Mouse (Mus musculus) MEL (cell line): ENCODE data around the gene Guf1. TPM values are rescaled to one million over a fixed set of nuclear protein-coding genes. Genes with fewer than 3 reads are reported as not detected.

Experiments
- DNase-seq: peaks from one replicate; pipeline ENCODE4 v3.0.0; 2011; ENCODE audit warnings: low read depth, low spot score
- H3K27ac ChIP-seq: 2 replicates; pipeline ENCODE4 v1.5.1; 2012; ENCODE audit warnings: low read depth, mild to moderate bottlenecking, control low read depth, low read length, moderate library complexity; ENCODE audit not compliant: control insufficient read depth
- H3K27me3 ChIP-seq, 2 experiments: fragments of 150-350 bp in 1 of 2; sonication (generic) in 1 of 2; 2 replicates each; pipeline ENCODE4 v1.6.1; 2012; ENCODE audit warnings: low read length in 2 of 2, mild to moderate bottlenecking in 2 of 2, improper control_type of control experiment in 1 of 2, moderate library complexity in 1 of 2; ENCODE audit not compliant: insufficient read depth in 2 of 2, control insufficient read depth in 1 of 2
- H3K36me3 ChIP-seq, 2 experiments: 2 replicates each; pipeline ENCODE4 v1.6.1; 2012 to 2014; ENCODE audit warnings: low read length in 2 of 2, improper control_type of control experiment in 1 of 2, inconsistent platforms in 1 of 2, mild to moderate bottlenecking in 1 of 2; ENCODE audit not compliant: insufficient read depth in 2 of 2, control insufficient read depth in 1 of 2
- H3K4me1 ChIP-seq, 2 experiments: fragments of 150-350 bp in 1 of 2; sonication (generic) in 1 of 2; 2 replicates each; pipeline ENCODE4 v1.6.1; 2012; ENCODE audit warnings: low read length in 2 of 2, improper control_type of control experiment in 1 of 2, mild to moderate bottlenecking in 1 of 2; ENCODE audit not compliant: insufficient read depth in 2 of 2, control insufficient read depth in 1 of 2
- H3K4me3 ChIP-seq, 2 experiments: fragments of 150-350 bp in 1 of 2; sonication (generic) in 1 of 2; 2 replicates each; pipeline ENCODE4 v1.5.1; 2012; ENCODE audit warnings: low read depth in 2 of 2, low read length in 2 of 2, mild to moderate bottlenecking in 2 of 2, moderate library complexity in 2 of 2, control low read depth in 1 of 2, improper control_type of control experiment in 1 of 2; ENCODE audit not compliant: control insufficient read depth in 1 of 2, insufficient read depth in 1 of 2
- H3K79me2 ChIP-seq: 2 replicates; pipeline ENCODE4 v1.6.1; 2012; ENCODE audit warnings: mild to moderate bottlenecking, low read length, moderate library complexity; ENCODE audit not compliant: control insufficient read depth, poor library complexity, insufficient read depth
- H3K9ac ChIP-seq: 2 replicates; pipeline ENCODE4 v1.6.1; 2012; ENCODE audit warnings: low read depth, mild to moderate bottlenecking, control low read depth, low read length, moderate library complexity; ENCODE audit not compliant: control insufficient read depth, poor library complexity, severe bottlenecking
- H3K9me3 ChIP-seq: fragments of 150-350 bp; sonication (generic); replicated peaks from 2 replicates; pipeline ENCODE4 v1.6.1; 2012; ENCODE audit warnings: mild to moderate bottlenecking, low read length, improper control_type of control experiment, moderate library complexity; ENCODE audit not compliant: insufficient read depth
- BHLHE40 ChIP-seq: IDR thresholded peaks from 2 replicates; pipeline ENCODE4 v1.6.1; 2012; ENCODE audit warnings: low read depth, mild to moderate bottlenecking, inconsistent platforms, low read length, improper control_type of control experiment, borderline replicate concordance
- CHD1 ChIP-seq: IDR thresholded peaks from 2 replicates; pipeline ENCODE4 v1.6.1; 2012; ENCODE audit warnings: low read depth, mild to moderate bottlenecking, inconsistent platforms, low read length, improper control_type of control experiment
- CHD2 ChIP-seq: IDR thresholded peaks from 2 replicates; pipeline ENCODE4 v1.6.1; 2011; ENCODE audit warnings: low read length, improper control_type of control experiment
- E2F4 ChIP-seq: IDR thresholded peaks from 2 replicates; pipeline ENCODE4 v1.6.1; 2011; ENCODE audit warnings: low read depth, low read length, improper control_type of control experiment, borderline replicate concordance
- EP300 ChIP-seq, 2 experiments: IDR thresholded peaks; 2 replicates each; pipeline ENCODE4 v1.6.1; 2011; ENCODE audit warnings: improper control_type of control experiment in 2 of 2, low read length in 2 of 2, low read depth in 1 of 2, mild to moderate bottlenecking in 1 of 2
- HCFC1 ChIP-seq: IDR thresholded peaks from 2 replicates; pipeline ENCODE4 v1.6.1; 2012; ENCODE audit warnings: low read depth, mild to moderate bottlenecking, inconsistent platforms, low read length, improper control_type of control experiment, moderate library complexity
- MAFK ChIP-seq: IDR thresholded peaks from 2 replicates; pipeline ENCODE4 v1.6.1; 2011; ENCODE audit warnings: low read depth, mild to moderate bottlenecking, low read length, improper control_type of control experiment, borderline replicate concordance
- MEF2A ChIP-seq: IDR thresholded peaks from 2 replicates; pipeline ENCODE4 v1.6.1; 2014; ENCODE audit warnings: low read depth, mild to moderate bottlenecking, inconsistent platforms, low read length, improper control_type of control experiment; ENCODE audit not compliant: poor library complexity, insufficient replicate concordance, severe bottlenecking; ENCODE audit errors: extremely low read depth
- MXI1 ChIP-seq: IDR thresholded peaks from 2 replicates; pipeline ENCODE4 v1.6.1; 2011; ENCODE audit warnings: mild to moderate bottlenecking, low read depth, low read length, improper control_type of control experiment
- MYC ChIP-seq: IDR thresholded peaks from 2 replicates; pipeline ENCODE4 v1.6.1; 2011; ENCODE audit warnings: low read depth, mild to moderate bottlenecking, low read length, improper control_type of control experiment, moderate library complexity
- NELFE ChIP-seq: IDR thresholded peaks from 2 replicates; pipeline ENCODE4 v1.6.1; 2011; ENCODE audit warnings: low read depth, low read length, improper control_type of control experiment
- POLR2A ChIP-seq, 2 experiments: IDR thresholded peaks; 2 replicates each; pipeline ENCODE4 v1.6.1; 2011 to 2012; ENCODE audit warnings: low read length in 2 of 2, mild to moderate bottlenecking in 2 of 2, control low read depth in 1 of 2, improper control_type of control experiment in 1 of 2, low read depth in 1 of 2, moderate library complexity in 1 of 2; ENCODE audit not compliant: control insufficient read depth in 1 of 2, insufficient read depth in 1 of 2, poor library complexity in 1 of 2
- POLR2AphosphoS2 ChIP-seq: IDR thresholded peaks from 2 replicates; pipeline ENCODE4 v1.6.1; 2011; ENCODE audit warnings: low read length, improper control_type of control experiment
- RAD21 ChIP-seq: IDR thresholded peaks from 2 replicates; pipeline ENCODE4 v1.6.1; 2011; ENCODE audit warnings: mild to moderate bottlenecking, low read depth, low read length, improper control_type of control experiment
- RCOR1 ChIP-seq: IDR thresholded peaks from 2 replicates; pipeline ENCODE4 v1.6.1; 2012; ENCODE audit warnings: low read depth, mild to moderate bottlenecking, inconsistent platforms, low read length, improper control_type of control experiment
- TAL1 ChIP-seq: IDR thresholded peaks from 2 replicates; pipeline ENCODE4 v1.6.1; 2012; ENCODE audit warnings: mild to moderate bottlenecking, inconsistent platforms, low read length, moderate library complexity, mixed read lengths
- TCF12 ChIP-seq: IDR thresholded peaks from 2 replicates; pipeline ENCODE4 v1.6.1; 2014; ENCODE audit warnings: low read depth, mild to moderate bottlenecking, inconsistent platforms, low read length, improper control_type of control experiment, moderate library complexity
- UBTF ChIP-seq: IDR thresholded peaks from 2 replicates; pipeline ENCODE4 v1.6.1; 2012; ENCODE audit warnings: low read depth, mild to moderate bottlenecking, inconsistent platforms, low read length, improper control_type of control experiment, moderate library complexity, borderline replicate concordance; ENCODE audit not compliant: insufficient read depth
- USF2 ChIP-seq, 2 experiments: IDR thresholded peaks; 2 replicates each; pipeline ENCODE4 v1.6.1; 2011 to 2012; ENCODE audit warnings: improper control_type of control experiment in 2 of 2, low read length in 2 of 2, borderline replicate concordance in 1 of 2, inconsistent platforms in 1 of 2, low read depth in 1 of 2, mild to moderate bottlenecking in 1 of 2; ENCODE audit not compliant: insufficient read depth in 1 of 2
- ZC3H11A ChIP-seq: IDR thresholded peaks from 2 replicates; pipeline ENCODE4 v1.6.1; 2012; ENCODE audit warnings: low read depth, mild to moderate bottlenecking, inconsistent platforms, low read length, improper control_type of control experiment
- ZKSCAN1 ChIP-seq: IDR thresholded peaks from 2 replicates; pipeline ENCODE4 v1.6.1; 2012; ENCODE audit warnings: low read depth, mild to moderate bottlenecking, inconsistent platforms, low read length, improper control_type of control experiment, moderate library complexity
- ZMIZ1 ChIP-seq: IDR thresholded peaks from 2 replicates; pipeline ENCODE4 v1.6.1; 2012; ENCODE audit warnings: low read depth, mild to moderate bottlenecking, inconsistent platforms, low read length, improper control_type of control experiment, moderate library complexity
- ZNF384 ChIP-seq: IDR thresholded peaks from 2 replicates; pipeline ENCODE4 v1.6.1; 2012; ENCODE audit warnings: low read depth, mild to moderate bottlenecking, inconsistent platforms, low read length, improper control_type of control experiment
- polyA plus RNA-seq, 2 experiments: library from polyadenylated mRNA; stranded (reverse) in 1 of 2; unstranded in 1 of 2; fragments of >175 nt in 1 of 2; fragments of >200 nt in 1 of 2; gene quantifications; 2 replicates each; pipeline versions ENCODE4 v1.2.1 to v1.2.4; 2012; ENCODE audit warnings: low replicate concordance in 2 of 2, low read depth in 1 of 2; ENCODE audit not compliant: insufficient read length in 2 of 2, insufficient read depth in 1 of 2, missing spikeins in 1 of 2
- total RNA-seq: library from RNA; depleted of rRNA; stranded (reverse); fragments of 300-350 nt; gene quantifications from 2 replicates; pipeline ENCODE4 v1.2.3, GENCODE M21; 2012

Gene Guf1
- total and polyA plus RNA-seq, 3 experiments = 19.1 to 21.2 TPM; not detected in 1

DNA sequence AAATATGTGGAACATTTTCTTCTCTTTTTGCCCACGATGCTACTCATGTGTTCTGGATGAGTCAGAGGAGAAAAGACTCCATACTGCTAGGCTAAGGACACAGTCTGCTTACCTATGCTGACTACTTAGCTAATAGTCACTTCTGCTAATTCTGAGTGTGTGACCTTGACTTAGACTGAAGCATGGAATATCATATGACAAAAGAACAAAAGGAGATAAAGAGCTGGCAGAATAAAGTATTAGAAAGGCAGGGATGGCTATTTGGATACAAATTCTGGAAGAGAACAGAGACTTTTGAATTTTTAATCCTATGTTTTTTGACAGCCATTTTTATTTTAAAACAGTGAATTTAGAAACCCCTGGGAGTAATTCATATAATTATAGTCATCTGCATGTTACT is 15.0 kb upstream of the Guf1 start:
- H3K4me1 ChIP-seq = peaks cover 4 to 10% of the 10 kb centered on the region in 2 experiments; a peak in 3 of 4 replicates
- H3K79me2 ChIP-seq = no peaks in the 10 kb centered on the region
- H3K27ac ChIP-seq = no peak overlapping the region
- TF ChIP-seq ZC3H11A = no peak
- TF ChIP-seq TCF12 = no peak
- no peak for TF ChIP-seq RAD21
- TF ChIP-seq USF2 (IDR thresholded peaks at IDR 0.05; ENCODE audit: borderline replicate concordance in 1 of 2, insufficient read depth in 1 of 2, low read depth in 1 of 2, low read length in 2 of 2) = no peak
- no peak for TF ChIP-seq MXI1
- no peak for TF ChIP-seq POLR2A (IDR thresholded peaks at IDR 0.05; ENCODE audit: control insufficient read depth in 1 of 2, insufficient read depth in 1 of 2, low read depth in 1 of 2, low read length in 2 of 2, poor library complexity in 1 of 2)
- DNase-seq = no peak
- H3K27me3 ChIP-seq = peaks cover 0 to 1% of the 10 kb centered on the region in 2 experiments; a peak in 1 of 4 replicates
- no peak overlapping the region for H3K4me3 ChIP-seq
- no peak overlapping the region for H3K9ac ChIP-seq
- H3K36me3 ChIP-seq = no peaks in the 10 kb centered on the region; a peak in 2 of 4 replicates
- no peaks in the 10 kb centered on the region for H3K9me3 ChIP-seq

GRCm38 (mm10) chr5:69542489-69542888 is 14.2 kb upstream of the Guf1 start, which contains the start of gene Yipf7:
Yipf7 (minus strand) TSS chr5:69542648.
- Histone ChIP-seq H3K27ac (no peak within 1 kb of the TSS), H3K79me2 (no peaks in the 10 kb centered on the region), H3K9me3 (no peaks in the 10 kb centered on the region), H3K9ac (no peak within 1 kb of the TSS), H3K36me3 (no peaks in the 10 kb centered on the region; a peak in 2 of 4 replicates), H3K4me3 (no peak within 1 kb of the TSS), H3K27me3 (peaks cover 0 to 1% of the 10 kb centered on the region in 2 experiments; a peak in 1 of 4 replicates), H3K4me1 (peaks cover 4 to 10% of the 10 kb centered on the region in 2 experiments; a peak in 3 of 4 replicates)
- TF ChIP-seq EP300 (IDR thresholded peaks at IDR 0.05; ENCODE audit: low read depth in 1 of 2, low read length in 2 of 2) = no peak
- TF ChIP-seq ZNF384 = no peak
- no peak for TF ChIP-seq MAFK
- no peak for TF ChIP-seq MEF2A
- no peak for TF ChIP-seq USF2 (IDR thresholded peaks at IDR 0.05; ENCODE audit: borderline replicate concordance in 1 of 2, insufficient read depth in 1 of 2, low read depth in 1 of 2, low read length in 2 of 2)
- TF ChIP-seq MYC = no peak
- no peak for TF ChIP-seq POLR2A (IDR thresholded peaks at IDR 0.05; ENCODE audit: control insufficient read depth in 1 of 2, insufficient read depth in 1 of 2, low read depth in 1 of 2, low read length in 2 of 2, poor library complexity in 1 of 2)
- no peak for TF ChIP-seq UBTF
- no peak for TF ChIP-seq RAD21
- TF ChIP-seq HCFC1 = no peak
- TF ChIP-seq BHLHE40 = no peak
- no peak for TF ChIP-seq TAL1
- no peak for TF ChIP-seq E2F4
- TF ChIP-seq NELFE = no peak
- no peak for TF ChIP-seq ZMIZ1
- no peak for TF ChIP-seq RCOR1
- no peak for TF ChIP-seq POLR2AphosphoS2
- no peak for TF ChIP-seq ZKSCAN1
- no peak for TF ChIP-seq CHD2
- no peak for TF ChIP-seq CHD1
- no peak for DNase-seq
